Mouse (Mus musculus) embryonic facial prominence, embryonic 11.5 days (tissue): Measurements from ENCODE around the gene Ptgs1. TPM values are rescaled to one million over a fixed set of nuclear protein-coding genes. Genes with fewer than 3 reads are reported as not detected.

Source experiments
- ATAC-seq: fragments of 200-750 bp; cut with Nextera tagmentation; replicated peaks from 2 replicates; pipeline ENCODE4 v1.8.0; 2017; ENCODE audit warnings: low read depth; ENCODE audit not compliant: insufficient number of reproducible peaks, low FRiP score, low TSS enrichment
- DNase-seq: peaks from one replicate; pipeline ENCODE4 v3.0.0-alpha.2; 2015; ENCODE audit warnings: low spot score
- H3K27ac ChIP-seq: fragments of 300-500 bp; sonication (generic); replicated peaks from 2 replicates; pipeline ENCODE4 v1.5.1; 2014; ENCODE audit warnings: mild to moderate bottlenecking, low read depth, low read length, control low read depth
- H3K27me3 ChIP-seq: fragments of 300-500 bp; sonication (generic); 2 replicates; pipeline ENCODE4 v1.6.1; 2014; ENCODE audit warnings: mild to moderate bottlenecking, low read length, moderate library complexity, mixed read lengths; ENCODE audit not compliant: control insufficient read depth, insufficient read depth
- H3K36me3 ChIP-seq: fragments of 300-500 bp; sonication (generic); replicated peaks from 2 replicates; pipeline ENCODE4 v1.6.1; 2014; ENCODE audit warnings: low read depth, mild to moderate bottlenecking, low read length, moderate library complexity, mixed read lengths; ENCODE audit not compliant: control insufficient read depth, insufficient read depth
- H3K4me1 ChIP-seq: fragments of 300-500 bp; sonication (generic); 2 replicates; pipeline ENCODE4 v1.6.1; 2014; ENCODE audit warnings: low read length, mixed read lengths; ENCODE audit not compliant: control insufficient read depth, insufficient read depth
- H3K4me2 ChIP-seq: fragments of 300-500 bp; sonication (generic); 2 replicates; pipeline ENCODE4 v1.6.1; 2014; ENCODE audit warnings: low read depth, mild to moderate bottlenecking, control low read depth, low read length, moderate library complexity
- H3K4me3 ChIP-seq: fragments of 300-500 bp; sonication (generic); 2 replicates; pipeline ENCODE4 v1.5.1; 2014; ENCODE audit warnings: low read depth, low read length, control low read depth
- H3K9ac ChIP-seq: fragments of 300-500 bp; sonication (generic); replicated peaks from 2 replicates; pipeline ENCODE4 v1.6.1; 2014; ENCODE audit warnings: mild to moderate bottlenecking, control low read depth, low read length
- H3K9me3 ChIP-seq: fragments of 300-500 bp; sonication (generic); replicated peaks from 2 replicates; pipeline ENCODE4 v1.6.1; 2016; ENCODE audit warnings: mild to moderate bottlenecking, low read length, inconsistent platforms, mixed read lengths; ENCODE audit not compliant: control insufficient read depth
- WGBS: fragments of 180-500 bp; shearing (Covaris S2); extraction: QIAGEN DNeasy Blood & Tissue Kit; methylation state at CpG from one replicate; pipeline ENCODE4 v1.1.7; 2014; 5-methylcytosine and 5-hydroxymethylcytosine counted together
- polyA plus RNA-seq: library from polyadenylated mRNA; unstranded; fragments of >200 nt; fragmentation: Nextera tagmentation; extraction: Ambion mirVana; gene quantifications from 2 replicates; pipeline ENCODE4 v1.2.1, GENCODE M21; 2014

The Ptgs1 gene
- polyA plus RNA-seq, 1 experiment from 2014 or later, result 5.7 TPM

- peaks cover 12% of the 10 kb centered on the region for H3K27me3 ChIP-seq
- H3K27ac ChIP-seq, result no peak overlapping the region
- peak; percentile 56; the same call in 1 of the 2 replicates for ATAC-seq
- peak; percentile 77 for DNase-seq
- H3K4me1 ChIP-seq, result peaks cover 2% of the 10 kb centered on the region; the same call in 1 of the 2 replicates
- H3K9ac ChIP-seq, result no peak overlapping the region
- no peaks in the 10 kb centered on the region for H3K36me3 ChIP-seq
- WGBS, result 15% methylated on average over 11 of the region's 11 CpGs
- H3K4me2 ChIP-seq, result no peak overlapping the region
- H3K4me3 ChIP-seq, result no peak overlapping the region
- no peaks in the 10 kb centered on the region for H3K9me3 ChIP-seq
Observed at GRCm38 (mm10) chr2:36207071-36207470, 23.2 kb upstream of the Ptgs1 start.

- no peak overlapping the region; the same call in 1 of the 2 replicates for H3K27ac ChIP-seq
- no peak overlapping the region for H3K4me2 ChIP-seq
- no peak overlapping the region for H3K4me3 ChIP-seq
- no peak for ATAC-seq
- H3K9ac ChIP-seq, result no peak overlapping the region
- H3K9me3 ChIP-seq, result no peaks in the 10 kb centered on the region
- DNase-seq, result peak; percentile 51
- 1% methylated on average over 31 of the region's 34 CpGs for WGBS
- no peaks in the 10 kb centered on the region for H3K27me3 ChIP-seq
- peaks cover 2% of the 10 kb centered on the region; the same call in 1 of the 2 replicates for H3K4me1 ChIP-seq
- no peaks in the 10 kb centered on the region for H3K36me3 ChIP-seq
Observed at GRCm38 (mm10) chr2:36210796-36211195, 19.4 kb upstream of the Ptgs1 start.

GRCm38 (mm10) chr2:36211785-36212184 is 18.4 kb upstream of the Ptgs1 start:
- H3K4me2 ChIP-seq, result 0 out of 2 replicates have a peak overlapping the region, but pooled peaks have one; percentile 0
- ATAC-seq (peak; percentile 55; the same call in 1 of the 2 replicates), DNase-seq (peak; percentile 93)
- no peaks in the 10 kb centered on the region for H3K27me3 ChIP-seq
- H3K27ac ChIP-seq, result 0 out of 2 replicates have a peak overlapping the region, but pooled peaks have one; percentile 43
- H3K4me3 ChIP-seq, result no peak overlapping the region
- H3K9me3 ChIP-seq, result no peaks in the 10 kb centered on the region
- WGBS, result 3% methylated on average over 7 of the region's 7 CpGs
- peaks cover 2% of the 10 kb centered on the region; the same call in 1 of the 2 replicates for H3K4me1 ChIP-seq
- H3K36me3 ChIP-seq, result no peaks in the 10 kb centered on the region
- no peak overlapping the region for H3K9ac ChIP-seq

GRCm38 (mm10) chr2:36213108-36213507 is 17.1 kb upstream of the Ptgs1 start:
- Histone ChIP-seq H3K27ac (no peak overlapping the region), H3K9ac (no peak overlapping the region), H3K36me3 (no peaks in the 10 kb centered on the region), H3K4me1 (peaks cover 2% of the 10 kb centered on the region; the same call in 1 of the 2 replicates), H3K4me2 (no peak overlapping the region; the same call in 1 of the 2 replicates), H3K4me3 (no peak overlapping the region), H3K27me3 (no peaks in the 10 kb centered on the region), H3K9me3 (no peaks in the 10 kb centered on the region)
- WGBS, result 42% methylated on average over 7 of the region's 7 CpGs
- DNase-seq (no peak), ATAC-seq (no peak)

GRCm38 (mm10) chr2:36214023-36214422 is 16.2 kb upstream of the Ptgs1 start:
- H3K27ac ChIP-seq, result no peak overlapping the region
- peaks cover 2% of the 10 kb centered on the region; the same call in 1 of the 2 replicates for H3K4me1 ChIP-seq
- H3K27me3 ChIP-seq, result no peaks in the 10 kb centered on the region
- H3K36me3 ChIP-seq, result no peaks in the 10 kb centered on the region
- WGBS, result 9% methylated on average over 8 of the region's 8 CpGs
- H3K4me2 ChIP-seq, result no peak overlapping the region
- DNase-seq (peak; percentile 95), ATAC-seq (peak; percentile 56)
- H3K9me3 ChIP-seq, result no peaks in the 10 kb centered on the region
- no peak overlapping the region for H3K4me3 ChIP-seq
- no peak overlapping the region for H3K9ac ChIP-seq

- Histone ChIP-seq H3K36me3 (no peaks in the 10 kb centered on the region), H3K9ac (no peak overlapping the region), H3K4me1 (peaks cover 2% of the 10 kb centered on the region; the same call in 1 of the 2 replicates), H3K27ac (no peak overlapping the region), H3K4me3 (no peak overlapping the region), H3K27me3 (no peaks in the 10 kb centered on the region), H3K4me2 (no peak overlapping the region), H3K9me3 (no peaks in the 10 kb centered on the region)
- 67% methylated on average over 5 of the region's 5 CpGs for WGBS
- ATAC-seq (no peak), DNase-seq (peak; percentile 52)
Observed at GRCm38 (mm10) chr2:36214425-36214824, 15.8 kb upstream of the Ptgs1 start.

GRCm38 (mm10) chr2:36215203-36215739 is 15.0 kb upstream of the Ptgs1 start:
- DNase-seq (no peak), ATAC-seq (no peak)
- no peak overlapping the region for H3K9ac ChIP-seq
- no peak overlapping the region for H3K27ac ChIP-seq
- peaks cover 2% of the 10 kb centered on the region; the same call in 1 of the 2 replicates for H3K4me1 ChIP-seq
- 94% methylated on average over 5 of the region's 5 CpGs for WGBS
- H3K36me3 ChIP-seq, result no peaks in the 10 kb centered on the region
- H3K9me3 ChIP-seq, result no peaks in the 10 kb centered on the region
- H3K4me2 ChIP-seq, result no peak overlapping the region
- H3K4me3 ChIP-seq, result no peak overlapping the region
- no peaks in the 10 kb centered on the region for H3K27me3 ChIP-seq

GRCm38 (mm10) chr2:36216546-36216945 is 13.7 kb upstream of the Ptgs1 start:
- Histone ChIP-seq H3K36me3 (no peaks in the 10 kb centered on the region), H3K27ac (no peak overlapping the region), H3K9ac (no peak overlapping the region), H3K4me1 (peaks cover 2% of the 10 kb centered on the region; the same call in 1 of the 2 replicates), H3K4me2 (no peak overlapping the region), H3K27me3 (no peaks in the 10 kb centered on the region), H3K4me3 (no peak overlapping the region), H3K9me3 (no peaks in the 10 kb centered on the region)
- no peak for DNase-seq
- ATAC-seq, result no peak
